Mouse (Mus musculus): ENCODE results near the gene Zfp667.
"Not testable (repeated sequence)": the region's sequence is repeated elsewhere in the genome, so short reads cannot be mapped to it uniquely, and the experiment has no call there.

The Zfp667 gene

DNA sequence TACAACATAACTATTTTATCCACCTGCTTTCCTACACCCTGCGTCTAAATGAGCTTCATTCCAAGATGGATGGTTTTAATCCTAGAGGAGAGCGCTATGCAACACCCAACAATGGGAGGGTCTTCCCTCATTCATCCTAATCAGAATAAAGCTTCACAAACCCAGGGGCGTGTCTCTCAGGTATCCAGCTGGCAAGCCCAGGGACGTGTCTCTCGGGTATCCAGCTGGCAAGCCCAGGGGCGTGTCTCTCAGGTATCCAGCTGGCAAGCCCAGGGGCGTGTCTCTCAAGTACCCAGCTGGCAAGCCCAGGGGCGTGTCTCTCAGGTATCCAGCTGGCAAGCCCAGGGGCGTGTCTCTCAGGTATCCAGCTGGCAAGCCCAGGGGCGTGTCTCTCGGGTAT is 14.4 kb downstream of the Zfp667 start:
- in situ Hi-C loops (cut with MboI, MseI): not testable (repeated sequence)

- in situ Hi-C loops (cut with MboI, MseI): no loop called here
These were observed 44.3 kb downstream of the Zfp667 start for GRCm38 (mm10) chr7:6330458-6331232.

DNA sequence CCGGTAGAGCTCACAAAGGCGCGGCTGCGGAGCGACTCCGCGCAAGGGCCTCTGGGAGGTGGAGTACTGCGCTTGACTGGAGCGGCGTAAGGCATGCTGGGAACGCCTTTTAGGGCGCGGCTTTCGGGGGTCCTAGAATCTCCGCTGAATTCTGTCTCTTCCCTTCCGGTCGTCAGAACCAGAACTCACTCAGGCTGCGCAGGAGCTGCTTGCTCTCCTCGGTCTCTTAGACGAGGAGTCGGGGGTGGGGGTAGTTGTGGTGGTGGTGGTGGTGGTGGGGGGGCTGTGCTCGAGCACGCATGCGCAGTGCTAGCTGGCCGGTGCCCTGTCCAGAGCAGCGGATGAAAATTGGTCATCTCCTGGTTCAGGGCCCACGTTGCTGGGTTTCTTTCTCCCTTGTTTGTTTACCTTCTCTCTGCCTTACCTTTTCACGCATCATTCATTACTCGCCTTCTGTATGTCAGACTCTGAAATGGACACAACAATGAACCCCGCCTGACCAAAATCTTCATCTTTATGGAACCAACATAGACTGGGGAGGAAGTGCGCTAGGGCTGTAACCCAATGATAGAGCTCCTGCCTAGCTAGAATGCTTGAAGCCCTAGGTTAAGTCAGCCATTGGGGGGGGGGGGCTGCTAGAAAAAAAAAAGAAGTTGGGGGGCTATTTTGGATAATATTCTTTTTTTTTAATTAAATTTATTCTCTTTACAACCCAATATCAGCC is 45.0 kb downstream of the Zfp667 start, which contains the start of gene Zfp583:
TSS of gene Zfp583 (minus strand) at position 53 of the 724 bp plus-strand sequence.
- in situ Hi-C loops (cut with MboI, MseI): no loop called here

DNA sequence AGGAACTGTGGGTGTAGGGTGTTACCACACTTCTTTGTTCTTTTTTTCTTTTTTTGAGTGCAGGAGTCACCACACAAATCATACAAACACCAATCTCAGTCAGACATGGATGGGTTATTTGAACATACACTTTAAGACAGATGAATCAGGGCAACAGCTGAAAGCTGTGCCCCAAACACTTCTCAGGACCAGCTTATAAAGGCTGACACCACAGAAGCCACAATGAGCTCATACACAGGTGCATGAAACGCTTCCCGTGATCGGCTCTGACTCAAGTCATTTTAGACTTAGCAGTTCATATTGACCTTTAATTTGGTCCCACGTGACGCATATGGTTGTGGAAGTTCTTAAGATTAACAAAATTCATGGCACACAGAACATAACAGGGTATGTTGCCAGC is 53.5 kb downstream of the Zfp667 start:
- in situ Hi-C loops (cut with MboI, MseI): loop anchor here (5.0 kb wide), 1 partner anchor 182 kb away; the partner anchor contains the start of gene Olfr1349

DNA sequence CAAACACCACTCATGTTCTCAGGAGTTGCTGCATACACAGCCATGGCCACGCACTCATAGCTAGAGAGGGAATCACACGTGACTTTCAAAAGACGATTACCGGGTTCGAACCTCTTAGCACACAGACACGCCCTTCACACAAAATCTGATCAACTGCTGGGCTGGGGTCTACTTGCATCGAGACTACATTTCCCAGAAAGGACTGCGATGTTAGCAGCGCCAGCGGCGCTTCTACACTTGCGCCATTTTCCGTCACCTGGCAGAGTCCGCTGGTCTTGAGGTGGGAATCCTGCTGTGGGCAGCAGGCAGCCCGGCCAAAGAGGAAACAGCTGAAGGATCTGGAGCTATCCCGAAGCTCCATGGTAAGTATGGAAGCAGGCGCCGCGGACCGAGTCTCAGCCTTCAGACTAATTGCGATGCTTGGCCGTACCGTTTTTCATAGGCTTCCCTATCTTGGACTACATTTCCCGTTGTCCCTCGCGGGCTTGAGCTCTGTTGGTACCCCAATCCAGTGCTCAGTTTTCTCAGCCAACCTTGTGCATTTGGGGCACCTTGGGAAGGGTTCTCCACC is 57.2 kb downstream of the Zfp667 start, which contains the start of gene Gm3854:
TSS of gene Gm3854 (plus strand) at position 259 of the 571 bp plus-strand sequence.
- in situ Hi-C loops (cut with MboI, MseI): loop anchor here (5.0 kb wide), 1 partner anchor 179 kb away; the partner anchor contains the start of gene Olfr1349

DNA sequence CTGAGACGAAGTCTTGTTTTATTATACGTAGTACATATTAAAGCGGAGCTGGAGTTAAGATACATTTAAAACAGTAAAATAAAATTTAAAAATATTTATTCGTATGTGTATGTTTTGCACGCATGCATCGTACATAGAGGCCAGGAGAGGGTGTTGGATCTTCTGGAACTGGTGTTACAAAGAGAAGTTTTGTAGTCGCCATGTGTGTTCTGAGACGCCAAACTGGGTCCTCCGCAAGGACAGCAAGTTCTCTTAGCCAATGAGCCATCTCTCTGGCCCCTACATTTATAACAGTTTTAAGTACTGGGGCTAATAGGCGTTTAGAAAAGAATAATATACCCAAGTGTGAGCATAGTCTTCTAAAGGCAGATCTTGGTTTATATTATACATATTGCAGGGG is 57.7 kb downstream of the Zfp667 start:
- in situ Hi-C loops (cut with MboI, MseI): loop anchor here (5.0 kb wide), 1 partner anchor 178 kb away; the partner anchor contains the start of gene Olfr1349

All from T-helper 1 cell (primary cell).